ENCODE assay signal across 16 mouse cellular contexts in genomic region chr4:5495012-5495411, GRCm38 (mm10).
"Had no signal": no experiment of that assay in that cellular context is flagged by ENCODE, and none has a peak within 500 bp of the region (broad histone marks: within the 10 kb centered on the region; RNA-seq: fewer than 3 reads in every experiment).

No protein-coding gene starts in this region.

- H3K9ac ChIP-seq: limb, embryonic 12.5 days; liver, embryonic 12.5 days; liver, embryonic 15.5 days; lung, embryonic 15.5 days had no signal

- H3K4me2 ChIP-seq: limb, embryonic 12.5 days; liver, embryonic 12.5 days; liver, embryonic 15.5 days; lung, embryonic 15.5 days; midbrain, embryonic 11.5 days had no signal

- H3K27ac ChIP-seq: layer of hippocampus, adult 2 months; left cerebral cortex, adult 2 months; limb, embryonic 12.5 days; liver, embryonic 12.5 days; liver, embryonic 15.5 days; lung, embryonic 15.5 days had no signal

- H3K4me1 ChIP-seq: limb, embryonic 12.5 days; liver, embryonic 12.5 days; liver, embryonic 15.5 days; lung, embryonic 15.5 days had no signal

- H3K27me3 ChIP-seq: limb, embryonic 12.5 days; liver, embryonic 12.5 days; liver, embryonic 15.5 days; lung, embryonic 15.5 days had no signal

- DNase-seq: kidney, adult 18-20 months; layer of hippocampus, postnatal 36 days; liver; lung, adult 18-20 months; lung, postnatal 10 days; lung, postnatal 36 days; midbrain, embryonic 14.5 days; thymus, adult 18-20 months; thymus, postnatal 36 days had no signal

- H3K4me3 ChIP-seq: layer of hippocampus, adult 2 months; left cerebral cortex, adult 2 months; limb, embryonic 12.5 days; liver, embryonic 12.5 days; liver, embryonic 15.5 days; lung, embryonic 15.5 days had no signal

- H3K36me3 ChIP-seq: limb, embryonic 12.5 days; liver, embryonic 12.5 days; liver, embryonic 15.5 days; lung, embryonic 15.5 days had no signal

- ATAC-seq: liver, embryonic 12.5 days had no signal

- H3K9me3 ChIP-seq: limb, embryonic 12.5 days; liver, embryonic 12.5 days; liver, embryonic 15.5 days; lung, embryonic 15.5 days had no signal
